Mouse (Mus musculus): Measurements from ENCODE around the gene Pdpk1. TPM values are rescaled to one million over a fixed set of nuclear protein-coding genes. Genes with fewer than 3 reads are reported as not detected.
"Not testable (repeated sequence)": the region's sequence is repeated elsewhere in the genome, so short reads cannot be mapped to it uniquely, and the experiment has no call there.

Pdpk1 gene
- polyA plus RNA-seq, 1 experiment = not detected

- TF ChIP-seq POLR2A (IDR thresholded peaks at IDR 0.05; ENCODE audit: insufficient read depth, low read depth, low read length) (no peak), CTCF (IDR thresholded peaks at IDR 0.05; ENCODE audit: insufficient read depth, low read depth, low read length) (no peak)
- Histone ChIP-seq H3K27ac (ENCODE audit: insufficient read depth, low read depth, low read length) (no peak overlapping the region), H3K4me1 (ENCODE audit: control insufficient read depth, insufficient read depth, low read length) (peaks cover 8% of the 10 kb centered on the region), H3K4me3 (ENCODE audit: insufficient read depth, low read depth, low read length) (no peak overlapping the region)
- 67% methylated on average over 4 of the region's 4 CpGs for WGBS
Measured at GRCm38 (mm10) chr17:24139968-24140367, 10.8 kb downstream of the Pdpk1 start.

GRCm38 (mm10) chr17:24139256-24139655, 11.5 kb downstream of the Pdpk1 start:
- no peak for TF ChIP-seq CTCF (IDR thresholded peaks at IDR 0.05; ENCODE audit: insufficient read depth, low read depth, low read length)
- TF ChIP-seq POLR2A (IDR thresholded peaks at IDR 0.05; ENCODE audit: insufficient read depth, low read depth, low read length) = no peak
- no peak overlapping the region for H3K27ac ChIP-seq (ENCODE audit: insufficient read depth, low read depth, low read length)
- WGBS = 82% methylated on average over 3 of the region's 3 CpGs
- no peak overlapping the region for H3K4me3 ChIP-seq (ENCODE audit: insufficient read depth, low read depth, low read length)
- peaks cover 8% of the 10 kb centered on the region for H3K4me1 ChIP-seq (ENCODE audit: control insufficient read depth, insufficient read depth, low read length)

GRCm38 (mm10) chr17:24137226-24137880, 13.4 kb downstream of the Pdpk1 start:
- WGBS = 50% methylated on average over 2 of the region's 2 CpGs
- no peak for TF ChIP-seq CTCF (IDR thresholded peaks at IDR 0.05; ENCODE audit: insufficient read depth, low read depth, low read length)
- no peak for TF ChIP-seq POLR2A (IDR thresholded peaks at IDR 0.05; ENCODE audit: insufficient read depth, low read depth, low read length)
- H3K4me3 ChIP-seq (ENCODE audit: insufficient read depth, low read depth, low read length) = no peak overlapping the region
- H3K4me1 ChIP-seq (ENCODE audit: control insufficient read depth, insufficient read depth, low read length) = peaks cover 5% of the 10 kb centered on the region
- H3K27ac ChIP-seq (ENCODE audit: insufficient read depth, low read depth, low read length) = no peak overlapping the region

GRCm38 (mm10) chr17:24134062-24134461, 16.7 kb downstream of the Pdpk1 start:
- TF ChIP-seq CTCF (IDR thresholded peaks at IDR 0.05; ENCODE audit: insufficient read depth, low read depth, low read length) (no peak), POLR2A (IDR thresholded peaks at IDR 0.05; ENCODE audit: insufficient read depth, low read depth, low read length) (no peak)
- H3K4me1 ChIP-seq (ENCODE audit: control insufficient read depth, insufficient read depth, low read length) = no peaks in the 10 kb centered on the region
- H3K4me3 ChIP-seq (ENCODE audit: insufficient read depth, low read depth, low read length) = no peak overlapping the region
- no peak overlapping the region for H3K27ac ChIP-seq (ENCODE audit: insufficient read depth, low read depth, low read length)

GRCm38 (mm10) chr17:24132919-24133318, 17.8 kb downstream of the Pdpk1 start:
- not testable (repeated sequence) for H3K27ac ChIP-seq (ENCODE audit: insufficient read depth, low read depth, low read length); H3K4me1 ChIP-seq (ENCODE audit: control insufficient read depth, insufficient read depth, low read length); H3K4me3 ChIP-seq (ENCODE audit: insufficient read depth, low read depth, low read length)
- WGBS = 92% methylated on average over 4 of the region's 4 CpGs

GRCm38 (mm10) chr17:24131570-24131969, 19.2 kb downstream of the Pdpk1 start:
- Histone ChIP-seq H3K4me3 (ENCODE audit: insufficient read depth, low read depth, low read length) (no peak overlapping the region), H3K4me1 (ENCODE audit: control insufficient read depth, insufficient read depth, low read length) (no peaks in the 10 kb centered on the region), H3K27ac (ENCODE audit: insufficient read depth, low read depth, low read length) (no peak overlapping the region)
- TF ChIP-seq CTCF (IDR thresholded peaks at IDR 0.05; ENCODE audit: insufficient read depth, low read depth, low read length) (no peak), POLR2A (IDR thresholded peaks at IDR 0.05; ENCODE audit: insufficient read depth, low read depth, low read length) (no peak)
- 85% methylated on average over 3 of the region's 3 CpGs for WGBS

- H3K27ac ChIP-seq (ENCODE audit: insufficient read depth, low read depth, low read length); H3K4me3 ChIP-seq (ENCODE audit: insufficient read depth, low read depth, low read length); H3K4me1 ChIP-seq (ENCODE audit: control insufficient read depth, insufficient read depth, low read length): not testable (repeated sequence)
- 89% methylated on average over 4 of the region's 4 CpGs for WGBS
Measured at GRCm38 (mm10) chr17:24129246-24129645, 21.5 kb downstream of the Pdpk1 start.

GRCm38 (mm10) chr17:24127592-24127991, 23.1 kb downstream of the Pdpk1 start:
- Histone ChIP-seq H3K4me1 (ENCODE audit: control insufficient read depth, insufficient read depth, low read length) (no peaks in the 10 kb centered on the region; the same call in 1 of the 2 replicates), H3K4me3 (ENCODE audit: insufficient read depth, low read depth, low read length) (no peak overlapping the region), H3K27ac (ENCODE audit: insufficient read depth, low read depth, low read length) (no peak overlapping the region)
- WGBS = 55% methylated on average over 1 of the region's 1 CpGs
- TF ChIP-seq CTCF (IDR thresholded peaks at IDR 0.05; ENCODE audit: insufficient read depth, low read depth, low read length) (no peak), POLR2A (IDR thresholded peaks at IDR 0.05; ENCODE audit: insufficient read depth, low read depth, low read length) (no peak)

GRCm38 (mm10) chr17:24126801-24127200, 23.9 kb downstream of the Pdpk1 start:
- Histone ChIP-seq H3K27ac (ENCODE audit: insufficient read depth, low read depth, low read length) (no peak overlapping the region), H3K4me1 (ENCODE audit: control insufficient read depth, insufficient read depth, low read length) (no peaks in the 10 kb centered on the region; the same call in 1 of the 2 replicates), H3K4me3 (ENCODE audit: insufficient read depth, low read depth, low read length) (no peak overlapping the region)
- WGBS = 74% methylated on average over 3 of the region's 3 CpGs
- no peak for TF ChIP-seq POLR2A (IDR thresholded peaks at IDR 0.05; ENCODE audit: insufficient read depth, low read depth, low read length)
- TF ChIP-seq CTCF (IDR thresholded peaks at IDR 0.05; ENCODE audit: insufficient read depth, low read depth, low read length) = no peak

GRCm38 (mm10) chr17:24119446-24119845, 31.3 kb downstream of the Pdpk1 start:
- 70% methylated on average over 3 of the region's 3 CpGs for WGBS
- H3K27ac ChIP-seq (ENCODE audit: insufficient read depth, low read depth, low read length) = no peak overlapping the region
- no peak for TF ChIP-seq CTCF (IDR thresholded peaks at IDR 0.05; ENCODE audit: insufficient read depth, low read depth, low read length)
- TF ChIP-seq POLR2A (IDR thresholded peaks at IDR 0.05; ENCODE audit: insufficient read depth, low read depth, low read length) = no peak
- no peak overlapping the region for H3K4me3 ChIP-seq (ENCODE audit: insufficient read depth, low read depth, low read length)
- peaks cover 2% of the 10 kb centered on the region; the same call in 1 of the 2 replicates for H3K4me1 ChIP-seq (ENCODE audit: control insufficient read depth, insufficient read depth, low read length)
